Mouse (Mus musculus) forebrain, embryonic 16.5 days (tissue): ENCODE measurements at regions not wholly inside any gene's neighbourhood (a gene's known extent, or its start where the extent isn't known, plus 50 kb on each side); places are given as distances from the start of the nearest gene placed in this dataset.

ENCODE experiments used
- ATAC-seq: fragments of 200-750 bp; cut with Nextera tagmentation; 2 replicates; pipeline ENCODE4 v1.8.0; 2017; ENCODE audit warnings: mild to moderate bottlenecking, moderate library complexity
- H3K27ac ChIP-seq: fragments of 300-500 bp; sonication (generic); 2 replicates; pipeline ENCODE4 v1.5.1; 2014; ENCODE audit warnings: low read length, control low read depth
- H3K27me3 ChIP-seq: fragments of 300-500 bp; sonication (generic); replicated peaks from 2 replicates; pipeline ENCODE4 v1.6.1; 2014; ENCODE audit warnings: low read length; ENCODE audit not compliant: control insufficient read depth, insufficient read depth
- H3K36me3 ChIP-seq: fragments of 300-500 bp; sonication (generic); 2 replicates; pipeline ENCODE4 v1.6.1; 2014; ENCODE audit not compliant: control insufficient read depth, insufficient read depth
- H3K4me1 ChIP-seq: fragments of 300-500 bp; sonication (generic); replicated peaks from 2 replicates; pipeline ENCODE4 v1.6.1; 2014; ENCODE audit warnings: low read length; ENCODE audit not compliant: control insufficient read depth, insufficient read depth
- H3K4me2 ChIP-seq: fragments of 300-500 bp; sonication (generic); 2 replicates; pipeline ENCODE4 v1.6.1; 2014; ENCODE audit warnings: mild to moderate bottlenecking, low read length, control low read depth
- H3K4me3 ChIP-seq: fragments of 300-500 bp; sonication (generic); replicated peaks from 2 replicates; pipeline ENCODE4 v1.5.1; 2014; ENCODE audit warnings: mild to moderate bottlenecking, low read length, control low read depth
- H3K9ac ChIP-seq: fragments of 300-500 bp; sonication (generic); replicated peaks from 2 replicates; pipeline ENCODE4 v1.6.1; 2014; ENCODE audit warnings: low read depth, low read length, control low read depth
- H3K9me3 ChIP-seq: fragments of 300-500 bp; sonication (generic); 2 replicates; pipeline ENCODE4 v1.6.1; 2016; ENCODE audit warnings: low read length; ENCODE audit not compliant: control insufficient read depth
- WGBS: fragments of 180-500 bp; shearing (Covaris S2); extraction: QIAGEN DNeasy Blood & Tissue Kit; methylation state at CpG from one replicate; pipeline ENCODE4 v1.1.7; 2014; 5-methylcytosine and 5-hydroxymethylcytosine counted together

DNA sequence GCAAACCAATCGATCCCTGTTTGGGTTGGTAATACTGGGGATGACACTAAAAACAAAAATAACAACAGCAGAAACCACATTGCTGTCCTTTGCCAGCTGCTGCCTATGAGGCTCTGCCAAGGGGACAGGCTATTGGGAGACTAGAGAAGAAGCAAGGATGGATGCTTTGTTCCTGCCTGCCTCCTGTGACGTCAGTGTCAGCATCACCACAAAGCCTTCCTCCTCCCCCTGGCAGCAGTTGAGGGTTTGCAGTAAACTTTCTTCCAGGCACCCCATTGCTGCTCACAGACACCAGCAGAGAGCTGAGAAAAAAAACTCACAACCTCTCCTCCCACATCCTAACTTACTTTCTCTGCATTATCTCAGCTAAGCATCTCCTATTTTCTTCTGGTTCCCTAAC lies 73.7 kb upstream of the Rnaseh2b start:
- no peaks in the 10 kb centered on the region; the same call in 1 of the 2 replicates for H3K4me1 ChIP-seq
- H3K9ac ChIP-seq, result no peak overlapping the region
- H3K27ac ChIP-seq, result no peak overlapping the region
- 26% methylated on average over 2 of the region's 2 CpGs for whole genome bisulfite sequencing
- H3K27me3 ChIP-seq, result no peaks in the 10 kb centered on the region
- H3K4me3 ChIP-seq, result no peak overlapping the region
- ATAC-seq, result no peak
- H3K9me3 ChIP-seq, result no peaks in the 10 kb centered on the region
- H3K36me3 ChIP-seq, result no peaks in the 10 kb centered on the region
- no peak overlapping the region for H3K4me2 ChIP-seq

DNA sequence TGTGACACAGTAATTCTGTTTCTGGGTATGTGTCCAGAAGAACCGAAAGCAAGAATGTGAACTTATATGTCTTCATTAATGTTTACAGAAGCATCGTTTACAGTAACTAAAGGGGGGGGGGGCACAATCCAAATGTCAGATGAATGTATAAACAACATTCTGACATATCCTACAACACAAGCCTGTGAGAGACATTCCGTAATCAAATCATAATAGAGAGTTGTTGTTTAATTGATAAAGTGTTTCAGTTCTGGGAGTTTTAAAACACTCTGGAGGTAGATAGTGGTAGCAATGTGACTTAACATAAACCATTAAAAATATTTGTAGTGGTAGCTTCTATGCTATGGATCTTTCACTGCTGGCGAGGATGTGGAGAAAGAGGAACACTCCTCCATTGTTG lies 71.6 kb upstream of the Rnaseh2b start:
- no peak for ATAC-seq
- Histone ChIP-seq H3K4me2 (no peak overlapping the region), H3K27ac (no peak overlapping the region), H3K4me3 (no peak overlapping the region), H3K9ac (no peak overlapping the region), H3K27me3 (no peaks in the 10 kb centered on the region), H3K9me3 (no peaks in the 10 kb centered on the region), H3K36me3 (no peaks in the 10 kb centered on the region), H3K4me1 (no peaks in the 10 kb centered on the region; the same call in 1 of the 2 replicates)
- WGBS, result 92% methylated on average over 4 of the region's 4 CpGs
